Mouse (Mus musculus) thymus, postnatal 10 days (tissue): ENCODE results near the gene Calm5.
"Not testable (repeated sequence)": the region's sequence is repeated elsewhere in the genome, so short reads cannot be mapped to it uniquely, and the experiment has no call there.

ENCODE experiments used
- DNase-seq, 2 experiments: peaks; one replicate each; pipeline ENCODE4 v3.0.0; 2021; ENCODE audit warnings: low spot score in 2 of 2

Gene Calm5

GRCm38 (mm10) chr13:3853648-3854333 lies at the start of gene Calm5:
TSS of gene Calm5 (plus strand) at chr13:3854173.
- DNase-seq, result not testable (repeated sequence)

GRCm38 (mm10) chr13:3804186-3804585 lies 49.8 kb upstream of the Calm5 start, which contains the start of gene Calml3:
TSS of gene Calml3 (minus strand) at chr13:3804316.
- DNase-seq, result no peak

- DNase-seq, result no peak
These were observed 48.8 kb upstream of the Calm5 start for GRCm38 (mm10) chr13:3805132-3805531.

- no peak for DNase-seq
These were observed 48.3 kb upstream of the Calm5 start for GRCm38 (mm10) chr13:3805638-3806037.

GRCm38 (mm10) chr13:3807131-3807827 lies 46.7 kb upstream of the Calm5 start:
- DNase-seq, result no peak

- DNase-seq, result no peak
These were observed 35.8 kb upstream of the Calm5 start for GRCm38 (mm10) chr13:3818012-3818739.

- no peak for DNase-seq
These were observed 35.3 kb upstream of the Calm5 start for GRCm38 (mm10) chr13:3818740-3819076.

- no peak for DNase-seq
These were observed 31.9 kb upstream of the Calm5 start for GRCm38 (mm10) chr13:3822105-3822504.

GRCm38 (mm10) chr13:3825726-3826125 lies 28.2 kb upstream of the Calm5 start:
- DNase-seq, result no peak

GRCm38 (mm10) chr13:3831546-3831945 lies 22.4 kb upstream of the Calm5 start:
- DNase-seq, result no peak

GRCm38 (mm10) chr13:3831994-3832393 lies 22.0 kb upstream of the Calm5 start:
- DNase-seq, result no peak

GRCm38 (mm10) chr13:3832450-3832849 lies 21.5 kb upstream of the Calm5 start:
- DNase-seq, result no peak

- not testable (repeated sequence) for DNase-seq
These were observed 20.3 kb upstream of the Calm5 start for GRCm38 (mm10) chr13:3833644-3834043.

GRCm38 (mm10) chr13:3837312-3837807 lies 16.6 kb upstream of the Calm5 start, which contains the start of gene Calm4:
TSS of gene Calm4 (plus strand) at chr13:3837757.
- DNase-seq, result not testable (repeated sequence)

GRCm38 (mm10) chr13:3840662-3841061 lies 13.3 kb upstream of the Calm5 start:
- DNase-seq, result not testable (repeated sequence)

GRCm38 (mm10) chr13:3850330-3850729 lies 3.6 kb upstream of the Calm5 start:
- DNase-seq, result no peak

GRCm38 (mm10) chr13:3854856-3855255 lies 883 bp downstream of the Calm5 start:
- DNase-seq, result no peak

- DNase-seq, result no peak
These were observed 2.3 kb downstream of the Calm5 start for GRCm38 (mm10) chr13:3856252-3856651.

- DNase-seq, result no peak
These were observed 7.3 kb downstream of the Calm5 start for GRCm38 (mm10) chr13:3861251-3861650.

GRCm38 (mm10) chr13:3862325-3862724 lies 8.4 kb downstream of the Calm5 start:
- no peak for DNase-seq

- DNase-seq, result no peak
These were observed 9.1 kb downstream of the Calm5 start for GRCm38 (mm10) chr13:3862922-3863580.
